Mouse (Mus musculus) embryonic facial prominence, embryonic 12.5 days (tissue): ENCODE measurements at regions not wholly inside any gene's neighbourhood (a gene's known extent, or its start where the extent isn't known, plus 50 kb on each side); places are given as distances from the start of the nearest gene placed in this dataset.

Experiments used
- ATAC-seq: fragments of 200-750 bp; cut with Nextera tagmentation; 2 replicates; pipeline ENCODE4 v1.8.0; 2017; ENCODE audit not compliant: insufficient number of reproducible peaks, insufficient read depth, low FRiP score, low TSS enrichment
- H3K27ac ChIP-seq: fragments of 300-500 bp; sonication (generic); 2 replicates; pipeline ENCODE4 v1.5.1; 2016; ENCODE audit warnings: mild to moderate bottlenecking
- H3K27me3 ChIP-seq: fragments of 300-500 bp; sonication (generic); 2 replicates; pipeline ENCODE4 v1.6.1; 2016; ENCODE audit warnings: mild to moderate bottlenecking, moderate library complexity
- H3K36me3 ChIP-seq: fragments of 300-500 bp; sonication (generic); 2 replicates; pipeline ENCODE4 v1.6.1; 2016; ENCODE audit warnings: mild to moderate bottlenecking
- H3K4me1 ChIP-seq: fragments of 300-500 bp; sonication (generic); 2 replicates; pipeline ENCODE4 v1.6.1; 2016
- H3K4me2 ChIP-seq: fragments of 300-500 bp; sonication (generic); replicated peaks from 2 replicates; pipeline ENCODE4 v1.6.1; 2016; ENCODE audit warnings: mild to moderate bottlenecking, moderate library complexity
- H3K4me3 ChIP-seq: fragments of 300-500 bp; sonication (generic); 2 replicates; pipeline ENCODE4 v1.5.1; 2016; ENCODE audit warnings: mild to moderate bottlenecking
- H3K9ac ChIP-seq: fragments of 300-500 bp; sonication (generic); 2 replicates; pipeline ENCODE4 v1.6.1; 2016; ENCODE audit warnings: mild to moderate bottlenecking, moderate library complexity
- H3K9me3 ChIP-seq: fragments of 300-500 bp; sonication (generic); 2 replicates; pipeline ENCODE4 v1.6.1; 2016; ENCODE audit warnings: mild to moderate bottlenecking, moderate library complexity
- WGBS: fragments of 180-500 bp; shearing (Covaris S2); methylation state at CpG from one replicate; pipeline ENCODE4 v1.1.7; 2016; 5-methylcytosine and 5-hydroxymethylcytosine counted together

DNA sequence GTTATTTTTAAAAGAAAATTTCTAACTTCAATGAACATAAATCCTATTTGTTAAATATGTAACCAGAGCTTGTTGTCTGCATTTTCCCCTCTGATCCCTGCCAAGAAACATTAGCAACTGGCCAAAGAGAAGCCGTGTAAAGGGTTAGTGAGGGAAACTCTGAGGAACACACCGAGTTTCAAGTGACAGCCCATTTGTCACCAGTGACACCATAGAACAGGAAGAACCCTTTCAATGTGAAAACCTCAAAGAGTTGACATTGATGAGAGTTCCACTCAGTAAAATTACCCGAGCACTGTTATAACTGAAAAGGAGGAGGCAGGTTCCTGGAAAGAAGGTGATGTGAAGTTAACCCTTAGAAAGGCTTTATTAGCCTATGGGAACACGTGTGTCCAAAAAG lies 127.5 kb upstream of the Hhip start:
- Histone ChIP-seq H3K4me3 (no peak overlapping the region), H3K9ac (no peak overlapping the region), H3K27ac (no peak overlapping the region), H3K4me2 (no peak overlapping the region), H3K9me3 (no peaks in the 10 kb centered on the region), H3K27me3 (no peaks in the 10 kb centered on the region), H3K4me1 (no peaks in the 10 kb centered on the region), H3K36me3 (no peaks in the 10 kb centered on the region)
- ATAC-seq = no peak
- 52% methylated on average over 4 of the region's 4 CpGs for WGBS

DNA sequence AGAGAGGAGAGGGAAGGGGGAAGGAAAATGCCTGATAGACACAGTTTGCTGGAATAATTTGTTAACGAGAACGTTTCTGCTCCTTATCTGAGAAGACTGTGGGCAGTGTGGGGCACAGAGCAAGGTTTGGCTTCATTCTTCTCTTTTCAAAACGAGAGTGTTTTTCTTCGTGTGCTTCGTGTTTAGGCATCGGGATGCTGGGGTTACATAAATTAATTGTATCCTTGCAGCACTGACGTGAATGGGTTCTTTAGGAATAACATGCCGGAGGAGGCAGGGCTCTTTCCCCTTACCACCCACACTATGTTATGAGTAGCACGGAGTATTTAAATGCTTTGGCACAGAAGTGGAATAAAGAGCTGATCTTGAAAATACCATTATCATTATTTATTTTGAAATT lies 110.9 kb upstream of the Hhip start:
- Histone ChIP-seq H3K27ac (no peak overlapping the region), H3K4me3 (no peak overlapping the region), H3K9ac (no peak overlapping the region), H3K4me1 (0 out of 2 replicates have a peak, but pooled peaks cover 4% of the 10 kb centered on the region), H3K4me2 (no peak overlapping the region), H3K9me3 (no peaks in the 10 kb centered on the region), H3K36me3 (no peaks in the 10 kb centered on the region), H3K27me3 (no peaks in the 10 kb centered on the region)
- ATAC-seq = no peak
- 66% methylated on average over 9 of the region's 9 CpGs for WGBS

DNA sequence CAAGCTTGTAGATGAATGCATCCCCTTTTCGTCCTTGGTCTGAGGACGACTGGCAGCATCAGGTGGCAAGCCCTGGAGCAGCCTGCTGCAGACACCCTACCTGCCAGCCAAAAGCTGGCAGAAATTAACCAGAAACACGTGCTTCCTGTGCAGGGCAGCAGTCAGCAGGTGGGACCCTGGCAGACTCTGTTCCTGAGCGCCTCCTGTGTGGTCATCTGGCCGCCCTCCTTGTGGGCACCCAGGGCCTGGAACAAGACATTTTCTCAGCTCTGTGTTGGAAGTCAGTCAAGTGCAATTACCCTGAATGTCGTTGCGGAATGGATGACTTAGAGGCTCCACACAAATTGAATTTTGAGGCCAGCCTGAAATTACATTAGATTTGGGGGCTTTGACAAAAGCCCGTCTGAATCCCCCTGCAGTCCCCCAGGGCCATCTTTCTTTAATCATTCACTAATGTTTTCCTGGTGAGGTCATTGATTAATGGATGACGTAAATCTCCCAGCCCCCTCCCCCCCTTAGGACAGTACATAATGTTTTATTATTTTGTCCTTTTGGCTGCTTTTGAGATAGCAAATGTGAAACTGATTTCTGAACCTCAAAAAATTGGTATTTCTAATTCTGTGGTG lies 91.8 kb upstream of the Hhip start:
- H3K36me3 ChIP-seq = no peaks in the 10 kb centered on the region
- no peak overlapping the region for H3K4me3 ChIP-seq
- no peak overlapping the region for H3K27ac ChIP-seq
- no peak overlapping the region for H3K4me2 ChIP-seq
- no peaks in the 10 kb centered on the region for H3K27me3 ChIP-seq
- no peaks in the 10 kb centered on the region for H3K9me3 ChIP-seq
- 35% methylated on average over 9 of the region's 9 CpGs for WGBS
- H3K9ac ChIP-seq = no peak overlapping the region
- H3K4me1 ChIP-seq = peaks cover 4% of the 10 kb centered on the region; the same call in 1 of the 2 replicates
- ATAC-seq = no peak

DNA sequence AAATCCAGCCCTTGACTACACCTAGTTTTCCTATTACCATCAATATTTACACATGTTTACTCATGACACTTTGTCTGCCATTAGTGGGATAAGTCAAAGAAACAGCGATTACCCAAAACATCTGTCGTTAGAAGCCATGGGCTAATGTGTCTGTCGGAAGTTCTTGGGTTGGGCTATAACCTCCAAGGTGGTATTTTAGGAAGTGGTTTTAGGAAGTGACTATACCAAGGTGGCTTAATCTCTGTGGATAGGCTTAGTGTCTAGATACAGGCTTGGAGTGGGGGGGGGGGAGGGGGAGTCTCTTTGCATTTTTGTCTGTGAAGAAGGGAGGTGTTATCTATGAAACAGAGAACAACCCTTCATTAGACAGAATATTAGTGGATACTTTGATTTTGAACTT lies 90.1 kb upstream of the Hhip start:
- Histone ChIP-seq H3K4me1 (peaks cover 4% of the 10 kb centered on the region; the same call in 1 of the 2 replicates), H3K36me3 (no peaks in the 10 kb centered on the region), H3K9me3 (no peaks in the 10 kb centered on the region), H3K4me2 (no peak overlapping the region), H3K27ac (no peak overlapping the region), H3K27me3 (no peaks in the 10 kb centered on the region), H3K9ac (no peak overlapping the region), H3K4me3 (no peak overlapping the region)
- WGBS = 77% methylated on average over 3 of the region's 3 CpGs
- no peak for ATAC-seq

DNA sequence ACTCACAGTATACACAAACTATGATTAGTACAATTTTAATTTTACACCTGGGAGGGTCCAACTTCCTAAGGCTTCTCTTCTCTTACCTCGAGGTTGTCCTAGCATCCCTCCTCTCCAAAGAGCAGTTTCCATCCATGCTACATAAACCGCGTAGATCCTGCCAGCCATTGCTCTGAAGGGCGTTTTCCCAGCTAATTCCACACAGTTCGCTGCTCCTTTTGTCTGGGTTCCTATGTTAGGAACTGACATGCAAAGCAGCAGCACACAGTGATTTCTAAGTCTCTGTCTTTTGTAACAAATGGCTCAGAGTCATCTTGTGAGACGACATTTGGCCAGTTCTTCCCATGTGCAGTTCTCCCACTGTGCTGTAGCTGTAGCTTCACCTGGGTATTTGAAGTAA lies 80.7 kb upstream of the Hhip start:
- H3K4me1 ChIP-seq = no peaks in the 10 kb centered on the region
- no peak overlapping the region for H3K9ac ChIP-seq
- H3K27me3 ChIP-seq = no peaks in the 10 kb centered on the region
- H3K27ac ChIP-seq = no peak overlapping the region
- H3K36me3 ChIP-seq = no peaks in the 10 kb centered on the region
- no peak overlapping the region for H3K4me2 ChIP-seq
- no peak overlapping the region for H3K4me3 ChIP-seq
- no peak for ATAC-seq
- 80% methylated on average over 6 of the region's 6 CpGs for WGBS
- no peaks in the 10 kb centered on the region for H3K9me3 ChIP-seq

DNA sequence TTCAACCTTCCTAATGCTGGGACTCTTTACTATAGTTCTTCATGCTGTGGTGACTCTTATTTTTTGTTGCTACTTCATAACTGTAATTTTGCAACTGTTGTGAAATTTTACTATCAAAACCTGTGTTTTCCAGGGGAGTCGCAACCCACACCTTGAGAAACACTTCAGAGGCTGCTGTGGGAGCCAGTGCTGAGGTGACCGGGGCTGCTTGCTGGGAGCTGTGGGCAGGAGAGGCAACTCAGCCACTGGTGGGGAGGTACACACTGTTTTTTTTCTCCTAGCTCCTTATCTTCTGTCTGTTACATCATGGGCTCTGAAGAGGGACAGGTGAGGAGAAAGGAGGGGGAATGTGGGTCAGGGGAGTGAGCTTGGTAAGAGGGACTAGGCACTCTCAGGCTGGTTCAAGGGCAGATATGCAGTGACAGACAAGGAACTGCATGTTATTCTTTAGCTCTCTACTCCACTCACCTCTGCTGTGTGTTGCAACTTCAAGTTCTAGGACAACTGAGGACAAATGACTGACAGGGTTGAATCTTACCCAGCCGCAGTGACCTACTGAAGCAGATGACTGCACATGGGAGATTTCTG lies 62.7 kb upstream of the Hhip start:
- 0 out of 2 replicates have a peak, but pooled peaks cover 4% of the 10 kb centered on the region for H3K27me3 ChIP-seq
- H3K9ac ChIP-seq = no peak overlapping the region
- 85% methylated on average over 3 of the region's 3 CpGs for WGBS
- no peaks in the 10 kb centered on the region for H3K36me3 ChIP-seq
- no peaks in the 10 kb centered on the region for H3K4me1 ChIP-seq
- H3K4me3 ChIP-seq = no peak overlapping the region
- H3K4me2 ChIP-seq = no peak overlapping the region
- no peak overlapping the region for H3K27ac ChIP-seq
- no peak for ATAC-seq
- no peaks in the 10 kb centered on the region for H3K9me3 ChIP-seq

DNA sequence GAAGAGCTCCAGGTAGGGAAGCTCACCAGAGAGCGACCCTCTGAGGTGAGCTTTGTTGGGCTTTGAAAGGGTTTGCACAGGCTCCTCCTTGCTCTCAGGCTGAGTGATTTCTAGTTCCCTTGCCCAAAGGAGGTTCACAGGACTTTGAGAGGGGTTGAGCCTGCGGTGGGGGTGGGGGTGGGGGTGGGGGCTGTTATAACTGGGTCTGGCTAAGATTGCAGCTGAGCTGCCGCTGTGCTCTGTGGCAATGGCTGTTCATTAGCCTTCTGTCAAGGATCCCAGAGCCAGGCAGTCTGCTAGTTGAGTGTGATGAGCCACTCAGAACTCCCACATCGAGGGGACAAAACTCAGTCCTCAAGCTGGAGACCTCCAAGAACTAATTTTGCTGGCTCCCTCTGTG lies 59.5 kb upstream of the Hhip start:
- 41% methylated on average over 4 of the region's 4 CpGs for WGBS
- Histone ChIP-seq H3K27ac (no peak overlapping the region), H3K27me3 (0 out of 2 replicates have a peak, but pooled peaks cover 4% of the 10 kb centered on the region), H3K4me3 (no peak overlapping the region), H3K36me3 (no peaks in the 10 kb centered on the region), H3K4me2 (no peak overlapping the region), H3K9me3 (no peaks in the 10 kb centered on the region), H3K4me1 (no peaks in the 10 kb centered on the region), H3K9ac (no peak overlapping the region)
- no peak for ATAC-seq
